Mouse (Mus musculus) testis, adult 2 months (tissue): ENCODE measurements around the gene Pecam1.

ENCODE experiments used
- CTCF ChIP-seq: fragments of 200-500 bp; IDR thresholded peaks from 2 replicates; pipeline ENCODE4 v1.5.1; 2012; ENCODE audit warnings: low read depth, mild to moderate bottlenecking, inconsistent platforms, low read length, moderate library complexity; ENCODE audit not compliant: control insufficient read depth, insufficient read depth, insufficient replicate concordance
- POLR2A ChIP-seq: fragments of 200-500 bp; IDR thresholded peaks from 2 replicates; pipeline ENCODE4 v1.6.1; 2012; ENCODE audit warnings: low read depth, mild to moderate bottlenecking, inconsistent platforms, low read length, moderate library complexity; ENCODE audit not compliant: control insufficient read depth

GRCm38 (mm10) chr11:106706212-106706611, 44.2 kb downstream of the Pecam1 start:
- no peak for TF ChIP-seq CTCF
- TF ChIP-seq POLR2A = no peak
